Mouse (Mus musculus): ENCODE measurements around the gene Gm7694. TPM values are rescaled to one million over a fixed set of nuclear protein-coding genes. Genes with fewer than 3 reads are reported as not detected.

The Gm7694 gene
- total RNA-seq (2017), result 2.9 and 5.0 TPM in 2 replicates

- ATAC-seq (replicated peaks; ENCODE audit: low read depth, poor library complexity, severe bottlenecking), result no peak
These were observed at the start of gene Gm7694 for GRCm38 (mm10) chr1:170306232-170306631. Gene Gm7694 (minus strand): TSS chr1:170306332.

- no peak for ATAC-seq (replicated peaks; ENCODE audit: low read depth, poor library complexity, severe bottlenecking)
These were observed 47.2 kb upstream of the Gm7694 start for GRCm38 (mm10) chr1:170353335-170353734.

GRCm38 (mm10) chr1:170351080-170351479, 44.9 kb upstream of the Gm7694 start:
- no peak for ATAC-seq (replicated peaks; ENCODE audit: low read depth, poor library complexity, severe bottlenecking)

- ATAC-seq (replicated peaks; ENCODE audit: low read depth, poor library complexity, severe bottlenecking), result no peak
These were observed 40.1 kb upstream of the Gm7694 start for GRCm38 (mm10) chr1:170346266-170346665.

- no peak for ATAC-seq (replicated peaks; ENCODE audit: low read depth, poor library complexity, severe bottlenecking)
These were observed 37.8 kb upstream of the Gm7694 start for GRCm38 (mm10) chr1:170343906-170344305.

- no peak for ATAC-seq (replicated peaks; ENCODE audit: low read depth, poor library complexity, severe bottlenecking)
These were observed 36.9 kb upstream of the Gm7694 start for GRCm38 (mm10) chr1:170343081-170343480.

GRCm38 (mm10) chr1:170339943-170340342, 33.8 kb upstream of the Gm7694 start:
- ATAC-seq (replicated peaks; ENCODE audit: low read depth, poor library complexity, severe bottlenecking), result peak; percentile 72

GRCm38 (mm10) chr1:170332775-170333174, 26.6 kb upstream of the Gm7694 start:
- ATAC-seq (replicated peaks; ENCODE audit: low read depth, poor library complexity, severe bottlenecking), result no peak

GRCm38 (mm10) chr1:170331926-170332325, 25.8 kb upstream of the Gm7694 start:
- no peak for ATAC-seq (replicated peaks; ENCODE audit: low read depth, poor library complexity, severe bottlenecking)

- ATAC-seq (replicated peaks; ENCODE audit: low read depth, poor library complexity, severe bottlenecking), result no peak
These were observed 19.1 kb upstream of the Gm7694 start for GRCm38 (mm10) chr1:170325277-170325676.

- no peak for ATAC-seq (replicated peaks; ENCODE audit: low read depth, poor library complexity, severe bottlenecking)
These were observed 18.2 kb upstream of the Gm7694 start for GRCm38 (mm10) chr1:170324312-170324711.

GRCm38 (mm10) chr1:170323001-170323400, 16.9 kb upstream of the Gm7694 start:
- no peak for ATAC-seq (replicated peaks; ENCODE audit: low read depth, poor library complexity, severe bottlenecking)

GRCm38 (mm10) chr1:170322046-170322445, 15.9 kb upstream of the Gm7694 start:
- no peak for ATAC-seq (replicated peaks; ENCODE audit: low read depth, poor library complexity, severe bottlenecking)

GRCm38 (mm10) chr1:170311431-170311830, 5.3 kb upstream of the Gm7694 start:
- no peak for ATAC-seq (replicated peaks; ENCODE audit: low read depth, poor library complexity, severe bottlenecking)

- ATAC-seq (replicated peaks; ENCODE audit: low read depth, poor library complexity, severe bottlenecking), result no peak
These were observed 2.4 kb upstream of the Gm7694 start, which contains the start of gene Spata46 for GRCm38 (mm10) chr1:170308503-170308902. Gene Spata46 (plus strand): TSS chr1:170308803.

GRCm38 (mm10) chr1:170305002-170305401, 1.1 kb downstream of the Gm7694 start:
- ATAC-seq (replicated peaks; ENCODE audit: low read depth, poor library complexity, severe bottlenecking), result 0 out of 2 replicates have a peak, but pooled peaks have one; percentile 50

GRCm38 (mm10) chr1:170303103-170303502, 3.0 kb downstream of the Gm7694 start:
- no peak for ATAC-seq (replicated peaks; ENCODE audit: low read depth, poor library complexity, severe bottlenecking)

- ATAC-seq (replicated peaks; ENCODE audit: low read depth, poor library complexity, severe bottlenecking), result no peak
These were observed 3.7 kb downstream of the Gm7694 start for GRCm38 (mm10) chr1:170302456-170302855.

GRCm38 (mm10) chr1:170301686-170302085, 4.4 kb downstream of the Gm7694 start:
- ATAC-seq (replicated peaks; ENCODE audit: low read depth, poor library complexity, severe bottlenecking), result no peak

GRCm38 (mm10) chr1:170299496-170299895, 6.6 kb downstream of the Gm7694 start:
- peak; percentile 52; the same call in 1 of the 2 replicates for ATAC-seq (replicated peaks; ENCODE audit: low read depth, poor library complexity, severe bottlenecking)

GRCm38 (mm10) chr1:170294786-170295570, 11.2 kb downstream of the Gm7694 start:
- no peak for ATAC-seq (replicated peaks; ENCODE audit: low read depth, poor library complexity, severe bottlenecking)

- no peak for ATAC-seq (replicated peaks; ENCODE audit: low read depth, poor library complexity, severe bottlenecking)
These were observed 12.9 kb downstream of the Gm7694 start for GRCm38 (mm10) chr1:170293257-170293656.
